Mouse (Mus musculus): ENCODE results near the gene Hist4h4. TPM values are rescaled to one million over a fixed set of nuclear protein-coding genes. Genes with fewer than 3 reads are reported as not detected.

Hist4h4 gene
- polyA plus RNA-seq, 1 experiment, result 1.1 TPM

- Histone ChIP-seq H3K4me3 (replicated peaks; ENCODE audit: extremely low read depth, low read depth, low read length) (no peak overlapping the region), H3K4me1 (ENCODE audit: control insufficient read depth, insufficient read depth, low read length) (no peaks in the 10 kb centered on the region; the same call in 1 of the 2 replicates)
- TF ChIP-seq CTCF (IDR thresholded peaks at IDR 0.05; ENCODE audit: insufficient read depth, low read length), result no peak
- TF ChIP-seq POLR2A (IDR thresholded peaks at IDR 0.05; ENCODE audit: borderline replicate concordance, extremely low read depth, low read depth, low read length), result no peak
- DNase-seq, result no peak
- WGBS, result 64% methylated on average over 8 of the region's 8 CpGs
These were observed 35.1 kb downstream of the Hist4h4 start for GRCm38 (mm10) chr6:136769143-136769542.

- WGBS, result 5% methylated on average over 1 of the region's 1 CpGs
- H3K4me1 ChIP-seq (ENCODE audit: control insufficient read depth, insufficient read depth, low read length), result no peaks in the 10 kb centered on the region
- no peak for TF ChIP-seq CTCF (IDR thresholded peaks at IDR 0.05; ENCODE audit: insufficient read depth, low read length)
- no peak for TF ChIP-seq POLR2A (IDR thresholded peaks at IDR 0.05; ENCODE audit: borderline replicate concordance, extremely low read depth, low read depth, low read length)
- no peak overlapping the region for H3K4me3 ChIP-seq (replicated peaks; ENCODE audit: extremely low read depth, low read depth, low read length)
- DNase-seq, result no peak
These were observed 40.3 kb downstream of the Hist4h4 start for GRCm38 (mm10) chr6:136763912-136764311.

Other genes with a start within 250 kb of the Hist4h4 start
- gene Plbd1, start 142.5 kb downstream of the Hist4h4 start, polyA plus RNA-seq (2012; rRNA removed), result 24.8 and 25.8 TPM in 2 replicates
- gene Gucy2c, start 22.6 kb downstream of the Hist4h4 start, polyA plus RNA-seq (2012; rRNA removed), result 0.04 and 0.27 TPM in 2 replicates
- 242 and 409 TPM in 2 replicates for gene H2afj, start 3.8 kb upstream of the Hist4h4 start, polyA plus RNA-seq (2012; rRNA removed)
- gene BC049715, start 23.2 kb upstream of the Hist4h4 start, polyA plus RNA-seq (2012; rRNA removed), result 0.57 and 1.0 TPM in 2 replicates
- 31.3 and 32.2 TPM in 2 replicates for gene Wbp11, start 23.8 kb upstream of the Hist4h4 start, polyA plus RNA-seq (2012; rRNA removed)
- gene Smco3, start 31.0 kb upstream of the Hist4h4 start, polyA plus RNA-seq (2012; rRNA removed), result 0.05 TPM in 1 of 2 replicates, not detected in the other
- 10.3 TPM in 2 replicates for gene Art4, start 53.3 kb upstream of the Hist4h4 start, polyA plus RNA-seq (2012; rRNA removed)
- gene Mgp, start 71.4 kb upstream of the Hist4h4 start, polyA plus RNA-seq (2012; rRNA removed), result 3,073 and 5,313 TPM in 2 replicates
- 0.26 TPM in 1 of 2 replicates, not detected in the other for gene Erp27, start 117.8 kb upstream of the Hist4h4 start, polyA plus RNA-seq (2012; rRNA removed)
- gene Pde6h, start 119.4 kb upstream of the Hist4h4 start, polyA plus RNA-seq (2012; rRNA removed), result 0.02 and 0.20 TPM in 2 replicates
- 55.5 and 82.9 TPM in 2 replicates for gene Arhgdib, start 137.5 kb upstream of the Hist4h4 start, polyA plus RNA-seq (2012; rRNA removed)